Mouse (Mus musculus) G1E (cell line): ENCODE measurements around the gene Wdr25.

ENCODE experiments used
- CTCF ChIP-seq: IDR thresholded peaks from 2 replicates; pipeline ENCODE4 v1.5.1; 2012; ENCODE audit warnings: low read depth, low read length, inconsistent platforms, mixed read lengths
- GATA1 ChIP-seq: IDR thresholded peaks from 2 replicates; pipeline ENCODE4 v1.6.1; 2012; ENCODE audit warnings: borderline replicate concordance, low read length, inconsistent platforms, mixed read lengths
- POLR2AphosphoS5 ChIP-seq: IDR thresholded peaks from 2 replicates; pipeline ENCODE4 v1.6.1; 2012; ENCODE audit warnings: low read depth, low read length, inconsistent platforms; ENCODE audit not compliant: insufficient replicate concordance
- TAL1 ChIP-seq: conservative IDR thresholded peaks from 2 replicates; pipeline ENCODE4 v1.6.1; 2012; ENCODE audit warnings: low read depth, low read length, inconsistent platforms, mixed read lengths

DNA sequence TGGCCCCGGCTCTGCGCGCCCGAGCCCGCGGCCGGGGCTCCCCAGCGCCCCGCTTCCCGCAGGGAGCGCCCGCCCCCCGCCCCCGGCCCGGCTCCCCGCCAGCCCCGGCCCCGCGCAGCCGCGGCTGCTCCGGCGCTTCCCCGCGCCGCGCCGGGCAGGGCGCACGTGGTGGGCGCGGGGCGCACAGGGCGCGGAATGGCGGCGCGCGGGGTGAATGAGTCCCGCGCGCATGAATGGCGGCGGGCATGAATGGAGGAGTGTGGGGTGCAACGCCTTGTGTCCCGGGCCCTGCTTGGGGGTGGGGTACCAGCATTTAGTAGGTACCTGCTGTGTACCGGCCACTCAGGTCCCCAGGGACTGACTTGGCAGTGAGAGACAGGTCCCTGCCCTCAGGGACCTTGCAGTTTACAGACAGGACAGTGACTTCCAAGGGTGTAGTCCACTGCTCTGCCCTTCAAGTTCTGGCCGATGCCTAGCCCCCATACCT is 174.8 kb downstream of the Wdr25 start, which contains the start of gene Begain:
- TF ChIP-seq CTCF (no peak), POLR2AphosphoS5 (no peak), GATA1 (no peak), TAL1 (no peak)
